Mouse (Mus musculus) hindbrain, embryonic 10.5 days (tissue): ENCODE data around the gene Prdm5. TPM values are rescaled to one million over a fixed set of nuclear protein-coding genes. Genes with fewer than 3 reads are reported as not detected.

ENCODE experiments used
- DNase-seq: peaks from one replicate; pipeline ENCODE4 v3.0.0-alpha.2; 2017; ENCODE audit warnings: low spot score
- H3K27ac ChIP-seq: fragments of 300-500 bp; sonication (generic); 2 replicates; pipeline ENCODE4 v1.5.1; 2016; ENCODE audit warnings: mild to moderate bottlenecking, moderate library complexity
- H3K27me3 ChIP-seq: fragments of 300-500 bp; sonication (generic); 2 replicates; pipeline ENCODE4 v1.6.1; 2016; ENCODE audit warnings: mild to moderate bottlenecking; ENCODE audit not compliant: poor library complexity, insufficient read depth, severe bottlenecking
- H3K36me3 ChIP-seq: fragments of 300-500 bp; sonication (generic); 2 replicates; pipeline ENCODE4 v1.6.1; 2016; ENCODE audit warnings: mild to moderate bottlenecking, moderate library complexity
- H3K4me1 ChIP-seq: fragments of 300-500 bp; sonication (generic); replicated peaks from 2 replicates; pipeline ENCODE4 v1.6.1; 2016; ENCODE audit warnings: mild to moderate bottlenecking
- H3K4me3 ChIP-seq: fragments of 300-500 bp; sonication (generic); 2 replicates; pipeline ENCODE4 v1.5.1; 2016; ENCODE audit warnings: mild to moderate bottlenecking, moderate library complexity
- H3K9me3 ChIP-seq: fragments of 300-500 bp; sonication (generic); 2 replicates; pipeline ENCODE4 v1.6.1; 2016; ENCODE audit warnings: mild to moderate bottlenecking, moderate library complexity
- WGBS: fragments of 180-500 bp; shearing (Covaris S2); methylation state at CpG from one replicate; pipeline ENCODE4 v1.1.7; 2016; 5-methylcytosine and 5-hydroxymethylcytosine counted together
- polyA plus RNA-seq: library from polyadenylated mRNA; unstranded; fragments of >200 nt; fragmentation: Nextera tagmentation; extraction: Ambion mirVana; gene quantifications from 2 replicates; pipeline ENCODE4 v1.2.1, GENCODE M21; 2016

Gene Prdm5
- 17.3 and 19.9 TPM in 2 replicates for polyA plus RNA-seq

GRCm38 (mm10) chr6:65778861-65779688 is at the start of gene Prdm5:
Gene Prdm5 (plus strand): TSS chr6:65778988.
- WGBS: 4% methylated on average over 56 of the region's 56 CpGs
- DNase-seq: peak; percentile 78
- Histone ChIP-seq H3K36me3 (no peaks in the 10 kb centered on the region), H3K4me3 (peak within 1 kb of the TSS; percentile 75), H3K27ac (peak within 1 kb of the TSS; percentile 94), H3K4me1 (peaks cover 24% of the 10 kb centered on the region), H3K9me3 (no peaks in the 10 kb centered on the region), H3K27me3 (no peaks in the 10 kb centered on the region)

GRCm38 (mm10) chr6:65739442-65739841 is 39.3 kb upstream of the Prdm5 start:
- Histone ChIP-seq H3K4me3 (no peak overlapping the region), H3K27me3 (no peaks in the 10 kb centered on the region), H3K27ac (peak overlapping the region; percentile 56; the same call in 1 of the 2 replicates), H3K36me3 (no peaks in the 10 kb centered on the region), H3K4me1 (peaks cover 33% of the 10 kb centered on the region), H3K9me3 (no peaks in the 10 kb centered on the region)
- WGBS: 56% methylated on average over 8 of the region's 8 CpGs
- no peak for DNase-seq

- peak overlapping the region; percentile 84 for H3K27ac ChIP-seq
Observed at GRCm38 (mm10) chr6:65743144-65743870, 35.5 kb upstream of the Prdm5 start.

GRCm38 (mm10) chr6:65743871-65744202 is 35.0 kb upstream of the Prdm5 start:
- Histone ChIP-seq H3K27ac (peak overlapping the region; percentile 84; the same call in 1 of the 2 replicates), H3K4me3 (no peak overlapping the region), H3K27me3 (no peaks in the 10 kb centered on the region), H3K4me1 (peaks cover 33% of the 10 kb centered on the region), H3K36me3 (0 out of 2 replicates have a peak, but pooled peaks cover 5% of the 10 kb centered on the region), H3K9me3 (peaks cover 11% of the 10 kb centered on the region)
- no peak for DNase-seq

More at GRCm38 (mm10) chr6:65743144-65743870, 35.5 kb upstream of the Prdm5 start:
- Histone ChIP-seq H3K4me3 (no peak overlapping the region), H3K27me3 (no peaks in the 10 kb centered on the region), H3K9me3 (peaks cover 11% of the 10 kb centered on the region), H3K4me1 (peaks cover 37% of the 10 kb centered on the region), H3K36me3 (0 out of 2 replicates have a peak, but pooled peaks cover 5% of the 10 kb centered on the region)
- peak; percentile 40 for DNase-seq
- 25% methylated on average over 1 of the region's 1 CpGs for WGBS

- H3K4me1 ChIP-seq: peaks cover 3% of the 10 kb centered on the region; the same call in 1 of the 2 replicates
- no peak overlapping the region for H3K27ac ChIP-seq
- no peak overlapping the region for H3K4me3 ChIP-seq
- no peaks in the 10 kb centered on the region for H3K27me3 ChIP-seq
- H3K36me3 ChIP-seq: no peaks in the 10 kb centered on the region
- DNase-seq: no peak
- H3K9me3 ChIP-seq: no peaks in the 10 kb centered on the region
- 64% methylated on average over 7 of the region's 7 CpGs for WGBS
Observed at GRCm38 (mm10) chr6:65758214-65758613, 20.6 kb upstream of the Prdm5 start.

GRCm38 (mm10) chr6:65759174-65759573 is 19.6 kb upstream of the Prdm5 start:
- no peaks in the 10 kb centered on the region for H3K9me3 ChIP-seq
- H3K36me3 ChIP-seq: no peaks in the 10 kb centered on the region
- WGBS: 76% methylated on average over 5 of the region's 5 CpGs
- H3K27ac ChIP-seq: no peak overlapping the region
- H3K27me3 ChIP-seq: no peaks in the 10 kb centered on the region
- H3K4me3 ChIP-seq: no peak overlapping the region
- peaks cover 3% of the 10 kb centered on the region; the same call in 1 of the 2 replicates for H3K4me1 ChIP-seq
- no peak for DNase-seq

- no peak for DNase-seq
- no peaks in the 10 kb centered on the region for H3K27me3 ChIP-seq
- 91% methylated on average over 3 of the region's 3 CpGs for WGBS
- H3K27ac ChIP-seq: no peak overlapping the region
- H3K4me3 ChIP-seq: no peak overlapping the region
- H3K4me1 ChIP-seq: peaks cover 6% of the 10 kb centered on the region
- H3K36me3 ChIP-seq: no peaks in the 10 kb centered on the region
- no peaks in the 10 kb centered on the region for H3K9me3 ChIP-seq
Observed at GRCm38 (mm10) chr6:65760073-65760472, 18.7 kb upstream of the Prdm5 start.

- DNase-seq: no peak
Observed at GRCm38 (mm10) chr6:65764459-65764858, 14.3 kb upstream of the Prdm5 start.

GRCm38 (mm10) chr6:65765057-65765456 is 13.7 kb upstream of the Prdm5 start:
- H3K36me3 ChIP-seq: no peaks in the 10 kb centered on the region
- peak overlapping the region; percentile 82 for H3K27ac ChIP-seq
- H3K9me3 ChIP-seq: no peaks in the 10 kb centered on the region
- peaks cover 11% of the 10 kb centered on the region for H3K4me1 ChIP-seq
- WGBS: 19% methylated on average over 8 of the region's 8 CpGs
- H3K4me3 ChIP-seq: no peak overlapping the region
- peak; percentile 18 for DNase-seq
- no peaks in the 10 kb centered on the region for H3K27me3 ChIP-seq

More at GRCm38 (mm10) chr6:65764459-65764858, 14.3 kb upstream of the Prdm5 start:
- Histone ChIP-seq H3K4me3 (no peak overlapping the region), H3K27me3 (no peaks in the 10 kb centered on the region), H3K36me3 (no peaks in the 10 kb centered on the region), H3K9me3 (no peaks in the 10 kb centered on the region), H3K27ac (no peak overlapping the region), H3K4me1 (peaks cover 11% of the 10 kb centered on the region)
- WGBS: 89% methylated on average over 2 of the region's 2 CpGs

GRCm38 (mm10) chr6:65765752-65766397 is 12.9 kb upstream of the Prdm5 start:
- H3K27me3 ChIP-seq: no peaks in the 10 kb centered on the region
- whole genome bisulfite sequencing: 85% methylated on average over 13 of the region's 13 CpGs
- no peak overlapping the region for H3K4me3 ChIP-seq
- no peak for DNase-seq
- peak overlapping the region; percentile 82; the same call in 1 of the 2 replicates for H3K27ac ChIP-seq
- H3K36me3 ChIP-seq: no peaks in the 10 kb centered on the region
- peaks cover 11% of the 10 kb centered on the region for H3K4me1 ChIP-seq
- no peaks in the 10 kb centered on the region for H3K9me3 ChIP-seq

GRCm38 (mm10) chr6:65767911-65768310 is 10.9 kb upstream of the Prdm5 start:
- Histone ChIP-seq H3K9me3 (no peaks in the 10 kb centered on the region), H3K4me3 (no peak overlapping the region), H3K36me3 (no peaks in the 10 kb centered on the region), H3K27ac (no peak overlapping the region), H3K4me1 (peaks cover 11% of the 10 kb centered on the region), H3K27me3 (no peaks in the 10 kb centered on the region)
- WGBS: 83% methylated on average over 5 of the region's 5 CpGs
- no peak for DNase-seq

GRCm38 (mm10) chr6:65773566-65773965 is 5.2 kb upstream of the Prdm5 start:
- no peak for DNase-seq
- H3K27me3 ChIP-seq: no peaks in the 10 kb centered on the region
- WGBS: 86% methylated on average over 4 of the region's 4 CpGs
- no peak overlapping the region for H3K27ac ChIP-seq
- H3K9me3 ChIP-seq: no peaks in the 10 kb centered on the region
- H3K4me1 ChIP-seq: peaks cover 5% of the 10 kb centered on the region
- H3K4me3 ChIP-seq: no peak overlapping the region
- H3K36me3 ChIP-seq: no peaks in the 10 kb centered on the region
